Mouse (Mus musculus): ENCODE results near the gene Wdr47. TPM values are rescaled to one million over a fixed set of nuclear protein-coding genes. Genes with fewer than 3 reads are reported as not detected.
"Not testable (repeated sequence)": the region's sequence is repeated elsewhere in the genome, so short reads cannot be mapped to it uniquely, and the experiment has no call there.

Wdr47 gene
- total RNA-seq (2021) = 1 to 10 TPM; 4.3 TPM
- long read RNA-seq, experiment 1, full-length matches to known transcripts = 1 of 2 reads
- long read RNA-seq, experiment 1, partial matches to known transcripts = 0 of 2 reads
- long read RNA-seq, experiment 1, other reads (novel, unspliced or antisense) = 1 of 2 reads
- long read RNA-seq, experiment 2, full-length matches to known transcripts = 1 of 1 reads
- long read RNA-seq, experiment 2, partial matches to known transcripts = 0 of 1 reads
- long read RNA-seq, experiment 2, other reads (novel, unspliced or antisense) = 0 of 1 reads

GRCm38 (mm10) chr3:108590786-108591529 lies at the start of gene Wdr47:
Gene Wdr47 (plus strand): TSS chr3:108591279.
- intact Hi-C loops (cut with DNase I) = loop anchor here (5.0 kb wide), 1 partner anchor 61 kb away; the partner anchor contains the start of gene Clcc1
- DNase-seq = peak; percentile 90 to 93

- intact Hi-C loops (cut with DNase I) = no loop called here
- no peak for DNase-seq
Observed at GRCm38 (mm10) chr3:108542299-108542698, 48.8 kb upstream of the Wdr47 start.

DNA sequence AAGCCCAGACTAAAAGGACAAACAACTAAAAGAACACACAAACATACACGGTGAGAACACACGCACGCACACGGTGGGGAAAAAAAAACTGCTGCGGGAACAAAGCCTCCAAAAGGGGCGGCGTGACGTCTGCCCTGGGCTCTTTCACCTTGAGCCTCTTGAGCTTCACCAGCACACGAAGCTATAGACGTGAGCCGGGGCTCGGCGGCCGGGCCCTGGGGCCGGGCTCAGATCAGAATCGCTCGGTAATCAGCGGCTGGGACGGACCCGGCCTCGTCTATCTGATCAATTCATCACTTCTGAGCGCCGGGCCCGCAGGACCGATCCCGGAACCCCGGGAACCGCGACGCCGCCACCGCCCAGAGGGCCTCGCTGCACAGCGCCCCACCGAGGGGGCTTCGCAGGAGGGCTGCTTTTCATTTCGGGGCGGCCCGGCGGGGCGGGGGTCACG lies 36.9 kb upstream of the Wdr47 start:
- DNase-seq = peak in 1 of 2 experiments; percentile 20
- intact Hi-C loops (cut with DNase I) = loop anchor here (5.0 kb wide), 1 partner anchor 87 kb away; no protein-coding TSS in a partner anchor

DNA sequence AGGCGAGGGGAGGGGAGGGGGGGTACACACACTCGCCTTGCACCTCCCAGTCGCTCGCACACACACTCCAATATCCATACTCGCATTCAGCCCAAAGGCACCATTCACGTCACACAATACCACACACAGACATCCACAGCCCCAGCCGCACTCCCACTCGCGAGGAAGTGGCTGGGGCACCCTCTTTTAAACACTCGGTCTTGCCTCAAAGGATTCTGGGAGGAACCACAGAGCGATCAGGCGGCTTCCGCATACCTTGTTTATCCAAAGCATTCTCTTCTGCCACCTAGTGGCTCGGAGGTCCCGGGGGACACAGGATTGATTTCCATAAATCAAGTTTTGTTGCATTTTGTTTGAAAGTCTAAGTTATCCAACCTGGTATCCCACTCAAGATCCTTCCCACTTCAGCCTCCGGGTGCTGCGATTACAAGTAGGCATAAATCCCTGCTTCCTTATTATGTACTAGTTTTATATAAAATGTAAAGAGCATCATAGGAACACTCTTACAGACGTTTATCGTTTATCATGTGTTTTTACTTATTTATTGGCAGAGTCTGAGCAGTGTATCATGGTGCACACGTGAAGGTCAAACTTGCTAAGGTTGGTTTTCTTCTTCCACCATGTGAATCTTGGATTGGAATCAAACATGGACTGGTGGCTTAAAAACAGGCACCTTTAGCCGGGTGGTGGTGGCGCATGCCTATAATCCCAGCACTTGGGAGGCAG lies 36.3 kb upstream of the Wdr47 start:
- DNase-seq = peak; percentile 85 to 90
- intact Hi-C loops (cut with DNase I) = loop anchor here (1.0 to 5.0 kb wide), 2 partner anchors 35 to 87 kb away; no protein-coding TSS in a partner anchor

DNA sequence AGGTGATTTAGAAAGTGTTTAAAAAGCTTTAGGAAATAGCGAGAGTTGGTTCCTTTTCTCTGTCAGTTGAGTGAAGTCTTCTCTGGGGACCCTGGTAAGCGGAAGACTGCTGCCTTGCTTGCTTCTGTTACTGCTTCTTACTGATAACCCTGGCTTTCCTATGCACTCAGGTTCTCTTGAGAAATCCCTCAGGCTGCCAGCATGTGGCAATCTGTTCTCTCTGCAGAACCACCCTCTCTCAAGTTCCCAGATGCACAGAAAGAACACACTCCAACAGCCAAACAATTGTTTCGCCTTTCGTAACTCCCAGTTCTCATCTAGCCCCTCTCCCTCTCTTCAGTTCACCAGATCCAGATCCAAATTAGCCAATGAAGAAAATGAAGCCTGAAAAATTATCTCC lies 33.2 kb upstream of the Wdr47 start:
- intact Hi-C loops (cut with DNase I) = no loop called here
- DNase-seq = no peak

DNA sequence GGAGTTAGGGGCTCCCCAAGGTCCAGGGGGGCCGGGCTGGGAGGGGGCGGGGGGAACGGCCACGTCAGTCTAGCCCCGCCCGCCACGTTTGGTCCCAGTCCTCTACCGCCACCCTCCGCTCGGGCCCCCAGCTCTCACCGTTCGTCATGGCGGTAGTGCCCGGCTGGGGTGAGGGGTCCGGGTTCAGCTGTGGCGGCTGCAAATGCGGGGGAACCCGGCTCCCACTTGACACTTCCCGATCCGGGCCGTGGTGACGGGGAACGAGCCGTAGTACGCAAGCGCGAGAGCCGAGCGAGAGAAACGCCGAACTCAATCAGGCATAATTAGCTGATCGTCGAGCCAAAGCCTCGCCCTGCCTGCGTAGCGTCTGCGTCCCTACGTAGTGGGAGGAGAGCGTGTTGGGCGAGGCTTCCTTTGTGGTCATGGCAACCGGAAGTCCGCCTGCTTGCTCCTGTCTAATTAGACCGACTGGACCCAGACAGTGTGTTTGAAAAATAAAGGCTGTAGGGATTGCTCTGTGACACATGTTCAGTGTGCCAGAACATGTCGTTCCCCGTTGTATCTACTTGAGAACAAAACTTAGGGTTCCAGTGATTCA lies 28.8 kb upstream of the Wdr47 start, which contains the start of gene Tmem167b:
TSS of gene Tmem167b (minus strand) at position 334 of the 598 bp plus-strand sequence.
- DNase-seq = peak; percentile 94 to 95
- intact Hi-C loops (cut with DNase I) = loop anchor here (2.0 to 5.0 kb wide), 2 partner anchors 90 to 161 kb away; partner anchors contain the start of gene Clcc1

- no peak for DNase-seq
- intact Hi-C loops (cut with DNase I) = loop anchor here (2.0 to 5.0 kb wide), 2 partner anchors 89 to 162 kb away; partner anchors contain the start of gene Clcc1
Observed at GRCm38 (mm10) chr3:108562777-108563271, 28.3 kb upstream of the Wdr47 start.

- intact Hi-C loops (cut with DNase I) = loop anchor here (2.0 to 5.0 kb wide), 2 partner anchors 89 to 163 kb away; partner anchors contain the start of gene Clcc1
- DNase-seq = peak; percentile 69 to 73
Observed at GRCm38 (mm10) chr3:108563309-108563708, 27.8 kb upstream of the Wdr47 start.

- intact Hi-C loops (cut with DNase I) = loop anchor here (5.0 kb wide), 1 partner anchor 101 kb away; no protein-coding TSS in a partner anchor
- no peak for DNase-seq
Observed at GRCm38 (mm10) chr3:108567990-108568877, 22.8 kb upstream of the Wdr47 start.

DNA sequence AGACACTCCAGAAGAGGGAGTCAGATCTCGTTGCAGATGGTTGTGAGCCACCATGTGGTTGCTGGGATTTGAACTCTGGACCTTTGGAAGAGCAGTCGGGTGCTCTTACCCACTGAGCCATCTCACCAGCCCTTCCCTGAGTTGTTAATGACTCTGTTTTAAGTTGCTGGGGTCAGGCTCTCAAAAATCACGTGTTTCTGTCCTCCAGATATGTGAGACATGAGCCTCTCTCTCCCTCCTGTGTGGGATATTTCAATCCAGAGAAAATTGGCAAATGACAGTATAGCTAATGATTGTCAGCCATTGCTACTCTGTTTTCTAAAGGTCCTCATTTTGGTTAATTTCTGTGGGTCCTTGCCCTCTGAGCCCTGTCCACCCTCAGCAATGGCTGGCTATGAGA lies 21.4 kb upstream of the Wdr47 start:
- DNase-seq = not testable (repeated sequence)
- intact Hi-C loops (cut with DNase I) = loop anchor here (5.0 kb wide), 1 partner anchor 102 kb away; no protein-coding TSS in a partner anchor

DNA sequence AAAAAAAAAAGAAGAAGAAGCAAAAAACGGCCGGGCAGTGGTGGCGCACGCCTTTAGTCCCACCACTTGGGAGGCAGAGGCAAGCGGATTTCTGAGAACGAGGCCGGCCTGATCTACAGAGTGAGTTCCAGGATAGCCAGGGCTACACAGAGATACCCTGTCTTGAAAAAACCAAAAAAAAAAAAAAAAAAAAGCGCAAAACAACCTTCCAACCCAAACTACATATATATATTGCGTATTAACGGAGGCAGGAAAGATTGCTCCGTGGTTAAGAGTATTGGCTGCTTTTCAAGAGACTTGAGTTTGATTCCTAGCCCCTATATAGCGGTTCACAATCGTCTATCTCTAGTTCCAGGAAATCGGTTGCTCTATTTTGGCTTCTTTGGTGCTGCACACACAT lies 20.3 kb upstream of the Wdr47 start:
- intact Hi-C loops (cut with DNase I) = no loop called here
- DNase-seq = no peak

- peak; percentile 94 to 97 for DNase-seq
- intact Hi-C loops (cut with DNase I) = no loop called here
Observed at GRCm38 (mm10) chr3:108571443-108572294, 19.4 kb upstream of the Wdr47 start, which contains the start of gene Taf13. Gene Taf13 (plus strand): TSS chr3:108571698.

DNA sequence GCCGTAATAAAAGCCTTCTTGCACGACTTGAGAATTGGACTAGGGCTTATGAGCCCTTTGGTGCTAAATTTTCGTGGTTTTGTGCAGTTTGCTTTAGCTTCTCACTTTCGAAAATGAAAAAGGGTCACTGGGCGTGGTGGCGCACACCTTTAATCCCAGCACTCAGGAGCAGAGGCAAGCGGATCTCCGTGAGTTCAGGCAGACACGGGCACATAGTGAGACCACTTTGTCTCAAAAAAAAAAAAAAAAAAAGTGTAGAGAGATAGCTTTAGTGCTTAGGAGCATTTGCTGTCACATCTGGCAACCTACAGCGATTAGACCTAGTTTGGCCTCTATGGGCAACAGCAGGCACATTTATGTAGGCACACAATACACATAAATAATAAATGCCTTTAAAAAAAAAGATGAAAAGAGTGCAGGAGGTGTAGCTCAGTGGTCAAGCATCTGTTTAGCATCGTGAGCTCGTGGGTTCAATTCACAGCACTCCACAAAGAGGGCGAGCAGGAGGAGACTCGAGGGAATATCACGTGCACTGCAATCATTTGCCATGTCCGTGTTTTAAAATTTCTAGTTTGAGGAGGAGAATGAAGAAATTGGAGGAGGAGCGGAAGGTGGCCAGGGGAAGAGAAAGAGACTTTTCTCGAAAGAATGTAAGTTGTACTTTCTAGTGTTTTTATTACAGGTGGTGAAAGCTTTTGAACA lies 18.6 kb upstream of the Wdr47 start:
- no peak for DNase-seq
- intact Hi-C loops (cut with DNase I) = no loop called here

- intact Hi-C loops (cut with DNase I) = no loop called here
Observed at GRCm38 (mm10) chr3:108574018-108574417, 17.1 kb upstream of the Wdr47 start.

GRCm38 (mm10) chr3:108584580-108584979 lies 6.5 kb upstream of the Wdr47 start:
- intact Hi-C loops (cut with DNase I) = no loop called here
- no peak for DNase-seq

More at GRCm38 (mm10) chr3:108574018-108574417, 17.1 kb upstream of the Wdr47 start:
- no peak for DNase-seq

DNA sequence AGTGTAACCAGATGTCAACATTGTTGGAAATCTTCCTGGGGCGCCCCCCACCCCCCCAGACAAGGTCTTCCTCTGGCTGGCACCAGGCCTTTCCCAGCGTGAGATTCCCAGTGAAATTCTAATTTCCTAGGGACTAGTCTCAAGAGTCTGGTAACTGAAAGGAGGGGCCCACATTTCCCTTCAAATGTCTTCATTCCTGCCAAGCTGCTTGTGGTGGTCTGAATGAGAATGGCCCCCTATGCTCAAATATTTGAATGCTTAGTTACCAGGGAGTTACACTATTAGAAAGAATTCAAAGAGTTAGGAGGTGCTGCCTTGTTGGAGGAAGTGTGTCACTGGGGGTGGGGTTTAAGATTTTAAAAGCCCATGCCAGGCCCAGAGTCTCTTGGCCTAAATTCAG lies 2.6 kb upstream of the Wdr47 start:
- intact Hi-C loops (cut with DNase I) = no loop called here
- DNase-seq = no peak

Data from gastrocnemius, postnatal 36 days (tissue).